Mouse (Mus musculus): Measurements from ENCODE around the gene Tmem203. TPM values are rescaled to one million over a fixed set of nuclear protein-coding genes. Genes with fewer than 3 reads are reported as not detected.
A peak's percentile ranks its signal among the peaks of the same experiment; 100 is the strongest.

The Tmem203 gene
- polyA plus RNA-seq, 1 experiment: 20.0 TPM

- H3K4me1 ChIP-seq: peaks cover 7% of the 10 kb centered on the region
- no peaks in the 10 kb centered on the region for H3K36me3 ChIP-seq (replicated peaks; ENCODE audit: low read length)
- H3K27me3 ChIP-seq (replicated peaks): peaks cover 79% of the 10 kb centered on the region
- H3K9me3 ChIP-seq: peaks cover 12% of the 10 kb centered on the region
- no peak for TF ChIP-seq FLI1 (IDR thresholded peaks at IDR 0.05; ENCODE audit: low read length)
- no peak for TF ChIP-seq GATA1 (IDR thresholded peaks at IDR 0.05; ENCODE audit: borderline replicate concordance, low read length)
- H3K4me3 ChIP-seq (replicated peaks): no peak overlapping the region
Observed at GRCm38 (mm10) chr2:25297093-25297492, 41.9 kb downstream of the Tmem203 start.

GRCm38 (mm10) chr2:25298046-25298445 lies 42.8 kb downstream of the Tmem203 start:
- no peaks in the 10 kb centered on the region for H3K36me3 ChIP-seq (replicated peaks; ENCODE audit: low read length)
- peaks cover 12% of the 10 kb centered on the region for H3K9me3 ChIP-seq
- TF ChIP-seq GATA1 (IDR thresholded peaks at IDR 0.05; ENCODE audit: borderline replicate concordance, low read length) (no peak), FLI1 (IDR thresholded peaks at IDR 0.05; ENCODE audit: low read length) (no peak)
- no peak overlapping the region for H3K4me3 ChIP-seq (replicated peaks)
- no peaks in the 10 kb centered on the region; the same call in 1 of the 2 replicates for H3K4me1 ChIP-seq
- peaks cover 78% of the 10 kb centered on the region for H3K27me3 ChIP-seq (replicated peaks)

- H3K27me3 ChIP-seq (replicated peaks): peaks cover 78% of the 10 kb centered on the region
- H3K36me3 ChIP-seq (replicated peaks; ENCODE audit: low read length): no peaks in the 10 kb centered on the region
- TF ChIP-seq FLI1 (IDR thresholded peaks at IDR 0.05; ENCODE audit: low read length): no peak
- TF ChIP-seq GATA1 (IDR thresholded peaks at IDR 0.05; ENCODE audit: borderline replicate concordance, low read length): no peak
- H3K4me3 ChIP-seq (replicated peaks): no peak overlapping the region
- peaks cover 12% of the 10 kb centered on the region for H3K9me3 ChIP-seq
- H3K4me1 ChIP-seq: peaks cover 20% of the 10 kb centered on the region
Observed at GRCm38 (mm10) chr2:25303452-25303851, 48.2 kb downstream of the Tmem203 start.

- TF ChIP-seq FLI1 (IDR thresholded peaks at IDR 0.05; ENCODE audit: low read length) (no peak), GATA1 (IDR thresholded peaks at IDR 0.05; ENCODE audit: borderline replicate concordance, low read length) (no peak)
- peaks cover 80% of the 10 kb centered on the region for H3K27me3 ChIP-seq (replicated peaks)
Observed at GRCm38 (mm10) chr2:25303931-25304656, 48.9 kb downstream of the Tmem203 start.

GRCm38 (mm10) chr2:25304657-25305541 lies 49.7 kb downstream of the Tmem203 start:
- peaks cover 80% of the 10 kb centered on the region for H3K27me3 ChIP-seq (replicated peaks)
- peak overlapping the region; percentile 87 for H3K4me3 ChIP-seq (replicated peaks)
- peaks cover 20% of the 10 kb centered on the region for H3K4me1 ChIP-seq
- H3K9me3 ChIP-seq: peaks cover 9% of the 10 kb centered on the region; the same call in 1 of the 2 replicates
- TF ChIP-seq FLI1 (IDR thresholded peaks at IDR 0.05; ENCODE audit: low read length) (no peak), GATA1 (IDR thresholded peaks at IDR 0.05; ENCODE audit: borderline replicate concordance, low read length) (no peak)
- no peaks in the 10 kb centered on the region for H3K36me3 ChIP-seq (replicated peaks; ENCODE audit: low read length)

More at GRCm38 (mm10) chr2:25303931-25304656, 48.9 kb downstream of the Tmem203 start:
- Histone ChIP-seq H3K4me3 (replicated peaks) (peak overlapping the region; percentile 69), H3K9me3 (peaks cover 10% of the 10 kb centered on the region; the same call in 1 of the 2 replicates), H3K36me3 (replicated peaks; ENCODE audit: low read length) (no peaks in the 10 kb centered on the region), H3K4me1 (peaks cover 20% of the 10 kb centered on the region)

Other genes starting within 250 kb of the Tmem203 start
- gene Nsmf, start 201.1 kb upstream of the Tmem203 start, polyA plus RNA-seq (2012; ENCODE audit: insufficient read depth, low replicate concordance): 24.0 and 32.1 TPM in 2 replicates
- not detected in 2 replicates for gene Entpd8, start 175.1 kb upstream of the Tmem203 start, polyA plus RNA-seq (2012; ENCODE audit: insufficient read depth, low replicate concordance)
- gene Noxa1, start 160.3 kb upstream of the Tmem203 start, polyA plus RNA-seq (2012; ENCODE audit: insufficient read depth, low replicate concordance): not detected in 2 replicates
- gene Nrarp, start 74.7 kb upstream of the Tmem203 start, polyA plus RNA-seq (2012; ENCODE audit: insufficient read depth, low replicate concordance): 7.9 and 8.1 TPM in 2 replicates
- 10.3 and 14.6 TPM in 2 replicates for gene Tor4a, start 58.6 kb upstream of the Tmem203 start, polyA plus RNA-seq (2012; ENCODE audit: insufficient read depth, low replicate concordance)
- 22.9 and 24.0 TPM in 2 replicates for gene Nelfb, start 44.0 kb upstream of the Tmem203 start, polyA plus RNA-seq (2012; ENCODE audit: insufficient read depth, low replicate concordance)
- 0.08 and 1.5 TPM in 2 replicates for gene Stpg3, start 40.8 kb upstream of the Tmem203 start, polyA plus RNA-seq (2012; ENCODE audit: insufficient read depth, low replicate concordance)
- gene Fam166a, start 36.7 kb upstream of the Tmem203 start, polyA plus RNA-seq (2012; ENCODE audit: insufficient read depth, low replicate concordance): not detected in 2 replicates
- 264 and 365 TPM in 2 replicates for gene Tubb4b, start 30.7 kb upstream of the Tmem203 start, polyA plus RNA-seq (2012; ENCODE audit: insufficient read depth, low replicate concordance)
- not detected in 2 replicates for gene Slc34a3, start 21.1 kb upstream of the Tmem203 start, polyA plus RNA-seq (2012; ENCODE audit: insufficient read depth, low replicate concordance)
- gene Rnf224, start 18.7 kb upstream of the Tmem203 start, polyA plus RNA-seq (2012; ENCODE audit: insufficient read depth, low replicate concordance): not detected in 2 replicates
- 3.8 and 7.6 TPM in 2 replicates for gene Rnf208, start 13.2 kb upstream of the Tmem203 start, polyA plus RNA-seq (2012; ENCODE audit: insufficient read depth, low replicate concordance)
- gene Cysrt1, start 13.0 kb upstream of the Tmem203 start, polyA plus RNA-seq (2012; ENCODE audit: insufficient read depth, low replicate concordance): not detected in 2 replicates
- gene AL732309.1, start 8.6 kb upstream of the Tmem203 start, polyA plus RNA-seq (2012; ENCODE audit: insufficient read depth, low replicate concordance): 1.1 TPM in 1 of 2 replicates, not detected in the other
- gene Tprn, start 7.2 kb downstream of the Tmem203 start, polyA plus RNA-seq (2012; ENCODE audit: insufficient read depth, low replicate concordance): 11.9 and 12.9 TPM in 2 replicates
- 34.6 and 160 TPM in 2 replicates for gene Ssna1, start 17.0 kb downstream of the Tmem203 start, polyA plus RNA-seq (2012; ENCODE audit: insufficient read depth, low replicate concordance)
- 3.1 and 14.8 TPM in 2 replicates for gene Anapc2, start 17.0 kb downstream of the Tmem203 start, polyA plus RNA-seq (2012; ENCODE audit: insufficient read depth, low replicate concordance)
- gene Tmem210, start 32.7 kb downstream of the Tmem203 start, polyA plus RNA-seq (2012; ENCODE audit: insufficient read depth, low replicate concordance): not detected in 2 replicates
- not detected in 2 replicates for gene Lrrc26, start 34.5 kb downstream of the Tmem203 start, polyA plus RNA-seq (2012; ENCODE audit: insufficient read depth, low replicate concordance)
- not detected in 2 replicates for gene Grin1, start 63.7 kb downstream of the Tmem203 start, polyA plus RNA-seq (2012; ENCODE audit: insufficient read depth, low replicate concordance)
- gene Man1b1, start 76.9 kb downstream of the Tmem203 start, polyA plus RNA-seq (2012; ENCODE audit: insufficient read depth, low replicate concordance): 4.4 and 13.9 TPM in 2 replicates
- 4.3 and 4.4 TPM in 2 replicates for gene Dpp7, start 100.9 kb downstream of the Tmem203 start, polyA plus RNA-seq (2012; ENCODE audit: insufficient read depth, low replicate concordance)
- gene Uap1l1, start 110.2 kb downstream of the Tmem203 start, polyA plus RNA-seq (2012; ENCODE audit: insufficient read depth, low replicate concordance): 12.1 and 13.3 TPM in 2 replicates
- 26.7 and 29.9 TPM in 2 replicates for gene Sapcd2, start 116.9 kb downstream of the Tmem203 start, polyA plus RNA-seq (2012; ENCODE audit: insufficient read depth, low replicate concordance)
- 1.3 TPM in 1 of 2 replicates, not detected in the other for gene Entpd2, start 140.4 kb downstream of the Tmem203 start, polyA plus RNA-seq (2012; ENCODE audit: insufficient read depth, low replicate concordance)
- gene Npdc1, start 143.9 kb downstream of the Tmem203 start, polyA plus RNA-seq (2012; ENCODE audit: insufficient read depth, low replicate concordance): 3.7 and 3.9 TPM in 2 replicates
- 4.3 TPM in 1 of 2 replicates, not detected in the other for gene Fut7, start 167.8 kb downstream of the Tmem203 start, polyA plus RNA-seq (2012; ENCODE audit: insufficient read depth, low replicate concordance)
- gene Abca2, start 173.3 kb downstream of the Tmem203 start, polyA plus RNA-seq (2012; ENCODE audit: insufficient read depth, low replicate concordance): 13.1 and 24.3 TPM in 2 replicates
- not detected in 2 replicates for gene Clic3, start 201.4 kb downstream of the Tmem203 start, polyA plus RNA-seq (2012; ENCODE audit: insufficient read depth, low replicate concordance)
- 51.1 and 52.3 TPM in 2 replicates for gene Paxx, start 205.7 kb downstream of the Tmem203 start, polyA plus RNA-seq (2012; ENCODE audit: insufficient read depth, low replicate concordance)
- not detected in 2 replicates for gene Ptgds, start 214.6 kb downstream of the Tmem203 start, polyA plus RNA-seq (2012; ENCODE audit: insufficient read depth, low replicate concordance)
- gene Lcn12, start 238.5 kb downstream of the Tmem203 start, polyA plus RNA-seq (2012; ENCODE audit: insufficient read depth, low replicate concordance): not detected in 2 replicates
- gene Fbxw5, start 245.3 kb downstream of the Tmem203 start, polyA plus RNA-seq (2012; ENCODE audit: insufficient read depth, low replicate concordance): 46.2 and 91.1 TPM in 2 replicates
- 0.43 TPM in 1 of 2 replicates, not detected in the other for gene C8g, start 246.3 kb downstream of the Tmem203 start, polyA plus RNA-seq (2012; ENCODE audit: insufficient read depth, low replicate concordance)